Mouse (Mus musculus) megakaryocyte, embryonic 14.5 days (primary cell): Measurements from ENCODE around the gene Itgb2.

Experiments used
- FLI1 ChIP-seq: IDR thresholded peaks from 2 replicates; pipeline ENCODE4 v1.6.1; 2012; ENCODE audit warnings: low read length, inconsistent platforms, mixed read lengths
- GATA1 ChIP-seq: IDR thresholded peaks from 3 replicates; pipeline ENCODE4 v1.6.1; 2012; ENCODE audit warnings: mixed read lengths, low read length, inconsistent platforms, borderline replicate concordance

- TF ChIP-seq GATA1, result no peak
- no peak for TF ChIP-seq FLI1
Measured at GRCm38 (mm10) chr10:77523321-77523720, 6.7 kb upstream of the Itgb2 start.
